Mouse (Mus musculus) embryonic facial prominence, embryonic 14.5 days (tissue): Measurements from ENCODE around the gene Borcs5. TPM values are rescaled to one million over a fixed set of nuclear protein-coding genes. Genes with fewer than 3 reads are reported as not detected.

ENCODE experiments used
- ATAC-seq: fragments of 200-750 bp; cut with Nextera tagmentation; 2 replicates; pipeline ENCODE4 v1.8.0; 2017; ENCODE audit warnings: low read depth, moderate number of reproducible peaks, moderate TSS enrichment
- DNase-seq: peaks from one replicate; pipeline ENCODE4 v3.0.0-alpha.2; 2015; ENCODE audit warnings: low spot score
- H3K27ac ChIP-seq: fragments of 300-500 bp; sonication (generic); replicated peaks from 2 replicates; pipeline ENCODE4 v1.5.1; 2014; ENCODE audit warnings: low read depth, mild to moderate bottlenecking, low read length, moderate library complexity
- H3K27me3 ChIP-seq: fragments of 300-500 bp; sonication (generic); replicated peaks from 2 replicates; pipeline ENCODE4 v1.6.1; 2014; ENCODE audit warnings: low read length; ENCODE audit not compliant: control insufficient read depth, insufficient read depth
- H3K36me3 ChIP-seq: fragments of 300-500 bp; sonication (generic); 2 replicates; pipeline ENCODE4 v1.6.1; 2014; ENCODE audit warnings: low read length, mixed read lengths; ENCODE audit not compliant: control insufficient read depth, insufficient read depth
- H3K4me1 ChIP-seq: fragments of 300-500 bp; sonication (generic); 2 replicates; pipeline ENCODE4 v1.6.1; 2014; ENCODE audit warnings: antibody characterized with exemption, low read length; ENCODE audit not compliant: control insufficient read depth, insufficient read depth
- H3K4me2 ChIP-seq: fragments of 300-500 bp; sonication (generic); 2 replicates; pipeline ENCODE4 v1.6.1; 2014; ENCODE audit warnings: low read depth, mild to moderate bottlenecking, low read length, moderate library complexity, mixed read lengths
- H3K4me3 ChIP-seq: fragments of 300-500 bp; sonication (generic); 2 replicates; pipeline ENCODE4 v1.5.1; 2014; ENCODE audit warnings: low read depth, mild to moderate bottlenecking, low read length
- H3K9ac ChIP-seq: fragments of 300-500 bp; sonication (generic); 2 replicates; pipeline ENCODE4 v1.6.1; 2014; ENCODE audit warnings: low read depth, mild to moderate bottlenecking, low read length, moderate library complexity, mixed read lengths
- H3K9me3 ChIP-seq: fragments of 300-500 bp; sonication (generic); 2 replicates; pipeline ENCODE4 v1.6.1; 2016; ENCODE audit warnings: low read length; ENCODE audit not compliant: control insufficient read depth
- WGBS: fragments of 180-500 bp; shearing (Covaris S2); extraction: QIAGEN DNeasy Blood & Tissue Kit; methylation state at CpG from one replicate; pipeline ENCODE4 v1.1.7; 2014; 5-methylcytosine and 5-hydroxymethylcytosine counted together
- polyA plus RNA-seq: library from polyadenylated mRNA; unstranded; fragments of >200 nt; fragmentation: Nextera tagmentation; extraction: Ambion mirVana; gene quantifications from 2 replicates; pipeline ENCODE4 v1.2.1, GENCODE M21; 2014

Gene Borcs5
- polyA plus RNA-seq, 1 experiment from 2014 or later: 18.0 TPM

DNA sequence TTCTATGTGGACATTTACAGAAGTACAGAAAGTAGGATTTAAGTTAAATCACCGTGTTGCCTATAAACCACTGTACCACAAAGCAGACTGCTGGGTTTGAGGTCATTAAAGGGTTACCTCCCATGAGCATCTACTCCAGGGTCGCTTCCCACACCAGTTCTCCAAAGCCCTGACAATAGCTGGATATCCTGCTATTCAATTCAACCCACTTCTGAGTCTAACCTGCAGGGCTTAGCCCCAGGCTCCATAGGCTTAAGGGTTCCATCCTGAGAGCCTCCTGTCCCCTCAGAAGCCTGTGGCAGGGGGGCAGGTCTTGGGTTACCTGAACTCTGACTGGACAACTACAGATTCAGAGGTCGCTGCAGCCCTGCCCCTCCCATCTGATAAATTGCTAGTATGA is 19.2 kb upstream of the Borcs5 start:
- H3K9me3 ChIP-seq: no peaks in the 10 kb centered on the region
- WGBS: 67% methylated on average over 3 of the region's 3 CpGs
- no peaks in the 10 kb centered on the region for H3K4me1 ChIP-seq
- no peak overlapping the region for H3K4me3 ChIP-seq
- DNase-seq (no peak), ATAC-seq (no peak)
- no peak overlapping the region for H3K27ac ChIP-seq
- H3K36me3 ChIP-seq: no peaks in the 10 kb centered on the region
- no peaks in the 10 kb centered on the region for H3K27me3 ChIP-seq
- H3K4me2 ChIP-seq: no peak overlapping the region
- no peak overlapping the region for H3K9ac ChIP-seq

DNA sequence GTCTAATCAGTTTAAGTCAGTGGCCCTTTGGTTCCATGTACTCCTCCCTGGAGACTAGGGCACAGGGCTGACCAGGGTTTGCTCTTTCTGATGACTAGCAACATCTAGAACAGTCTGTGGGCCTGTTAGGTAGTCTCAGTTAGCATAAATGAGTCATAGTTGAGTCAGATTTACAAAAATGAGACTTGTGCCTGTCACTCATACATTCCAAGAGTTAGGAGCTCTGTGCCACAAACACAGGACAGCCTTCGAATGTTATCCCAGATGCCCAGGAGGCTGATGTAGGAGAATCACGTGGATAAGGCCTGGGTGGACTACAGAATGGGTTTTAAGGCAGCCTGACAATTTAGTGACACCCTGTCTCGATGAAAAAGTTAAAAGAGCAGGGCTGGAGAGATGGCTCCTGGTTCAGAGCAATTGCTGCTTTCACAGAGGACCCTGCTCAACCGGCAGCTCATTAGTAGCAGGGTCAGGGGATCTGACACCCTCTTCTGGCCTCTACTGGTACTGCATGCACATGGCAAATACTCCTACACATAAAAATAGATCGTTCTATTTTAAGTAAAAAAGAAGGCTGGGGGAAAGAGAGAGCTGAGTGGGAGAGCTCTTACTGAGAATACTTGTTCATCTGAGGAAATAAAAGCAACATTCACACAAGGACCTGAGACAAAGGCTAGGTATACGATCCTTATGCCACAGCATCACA is 18.3 kb upstream of the Borcs5 start:
- Histone ChIP-seq H3K9me3 (no peaks in the 10 kb centered on the region), H3K9ac (no peak overlapping the region), H3K4me1 (no peaks in the 10 kb centered on the region), H3K36me3 (no peaks in the 10 kb centered on the region), H3K27ac (no peak overlapping the region), H3K4me3 (no peak overlapping the region), H3K27me3 (no peaks in the 10 kb centered on the region), H3K4me2 (no peak overlapping the region)
- DNase-seq: no peak
- WGBS: 66% methylated on average over 6 of the region's 6 CpGs
- no peak for ATAC-seq

DNA sequence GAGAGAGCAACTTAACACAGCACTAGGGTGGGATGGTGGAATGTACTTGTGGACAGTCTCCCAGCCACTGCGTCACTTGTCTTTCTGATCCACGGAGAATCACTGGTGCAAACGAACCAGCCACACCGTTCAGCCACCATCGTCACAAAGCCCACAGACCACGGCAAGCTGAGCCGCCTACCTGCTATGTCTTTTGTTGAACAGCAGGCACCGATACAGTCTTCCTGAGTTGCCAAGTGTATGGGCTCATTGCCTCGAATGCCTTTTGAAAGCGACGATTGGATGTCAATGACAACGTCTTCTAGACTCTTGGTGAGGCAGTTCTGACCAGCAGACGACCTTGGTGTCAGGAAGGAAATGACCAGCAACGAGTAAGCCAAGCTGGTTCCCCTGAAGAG is 17.8 kb upstream of the Borcs5 start:
- Histone ChIP-seq H3K27ac (no peak overlapping the region), H3K4me1 (no peaks in the 10 kb centered on the region), H3K36me3 (no peaks in the 10 kb centered on the region), H3K27me3 (no peaks in the 10 kb centered on the region), H3K4me3 (no peak overlapping the region), H3K4me2 (no peak overlapping the region), H3K9ac (no peak overlapping the region), H3K9me3 (no peaks in the 10 kb centered on the region)
- WGBS: 77% methylated on average over 14 of the region's 14 CpGs
- ATAC-seq (no peak), DNase-seq (no peak)

DNA sequence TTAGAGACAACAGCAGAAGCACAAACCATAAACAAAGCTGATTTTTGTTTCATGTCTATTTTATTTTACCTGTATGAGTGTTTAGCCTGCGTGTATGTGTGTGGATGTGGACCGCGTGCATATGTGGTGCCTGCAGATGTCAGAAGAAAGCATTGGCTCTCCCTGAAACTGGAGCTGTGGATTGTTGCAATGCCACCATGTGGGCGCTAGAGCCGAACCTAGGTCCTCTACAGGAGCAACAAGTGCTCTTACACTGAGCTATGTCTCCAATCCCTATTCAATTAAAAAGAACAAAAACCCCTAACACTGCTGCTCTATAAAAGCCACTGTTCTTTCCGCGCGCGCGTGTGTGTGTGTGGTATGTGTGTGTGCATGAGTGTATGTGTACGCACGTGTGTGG is 13.9 kb upstream of the Borcs5 start:
- Histone ChIP-seq H3K9ac (no peak overlapping the region), H3K4me2 (no peak overlapping the region), H3K9me3 (no peaks in the 10 kb centered on the region), H3K4me3 (no peak overlapping the region), H3K4me1 (no peaks in the 10 kb centered on the region), H3K27ac (no peak overlapping the region), H3K27me3 (no peaks in the 10 kb centered on the region), H3K36me3 (no peaks in the 10 kb centered on the region)
- DNase-seq (no peak), ATAC-seq (no peak)
- 64% methylated on average over 12 of the region's 12 CpGs for WGBS

DNA sequence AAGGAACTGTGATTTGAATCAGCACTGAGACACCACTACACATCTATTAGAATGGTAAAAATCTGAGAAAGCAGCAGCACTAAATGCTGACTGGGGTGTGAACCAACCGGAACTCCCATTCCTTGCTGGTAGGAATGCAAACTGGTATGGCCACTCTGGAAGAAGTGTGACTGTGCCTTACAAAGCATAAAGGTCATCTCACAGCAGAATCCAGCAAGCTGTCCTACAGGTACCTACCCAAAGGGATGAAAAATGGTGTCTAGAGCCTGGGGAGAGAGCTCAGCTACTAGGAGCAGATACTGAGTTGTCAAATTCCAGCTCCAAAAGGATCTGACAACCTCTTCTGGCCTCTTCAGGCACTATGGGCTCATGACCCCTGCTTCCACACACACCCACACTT is 12.7 kb upstream of the Borcs5 start:
- Histone ChIP-seq H3K4me2 (no peak overlapping the region), H3K36me3 (no peaks in the 10 kb centered on the region), H3K9me3 (0 out of 2 replicates have a peak, but pooled peaks cover 4% of the 10 kb centered on the region), H3K4me1 (no peaks in the 10 kb centered on the region), H3K27ac (no peak overlapping the region), H3K9ac (no peak overlapping the region), H3K27me3 (no peaks in the 10 kb centered on the region), H3K4me3 (no peak overlapping the region)
- WGBS: 91% methylated on average over 1 of the region's 1 CpGs
- ATAC-seq: no peak
- no peak for DNase-seq

DNA sequence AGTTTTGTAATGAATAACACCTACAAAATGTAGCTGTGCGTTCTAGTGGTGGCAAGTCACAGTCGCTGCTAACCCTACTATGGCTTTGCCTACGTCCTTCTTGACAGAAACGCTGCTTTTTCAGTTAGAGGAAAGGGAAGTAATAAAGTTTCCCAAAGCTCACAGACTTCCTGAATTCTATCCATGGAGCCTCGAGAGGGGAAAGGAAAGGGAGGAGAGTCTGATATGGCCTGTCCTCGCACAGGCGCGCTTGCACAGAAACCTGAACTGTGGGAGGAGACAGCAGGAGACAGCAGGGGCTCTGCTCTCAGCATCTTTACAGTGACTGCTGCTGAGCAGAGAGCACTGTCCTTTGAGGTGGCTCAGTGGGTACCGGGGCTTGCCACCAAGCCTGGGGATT is 8.9 kb upstream of the Borcs5 start:
- WGBS: 68% methylated on average over 9 of the region's 9 CpGs
- Histone ChIP-seq H3K27me3 (peaks cover 10% of the 10 kb centered on the region; the same call in 1 of the 2 replicates), H3K36me3 (no peaks in the 10 kb centered on the region), H3K4me1 (0 out of 2 replicates have a peak, but pooled peaks cover 3% of the 10 kb centered on the region), H3K9ac (no peak overlapping the region), H3K9me3 (0 out of 2 replicates have a peak, but pooled peaks cover 4% of the 10 kb centered on the region), H3K4me3 (no peak overlapping the region), H3K4me2 (no peak overlapping the region), H3K27ac (no peak overlapping the region)
- ATAC-seq (no peak), DNase-seq (no peak)

DNA sequence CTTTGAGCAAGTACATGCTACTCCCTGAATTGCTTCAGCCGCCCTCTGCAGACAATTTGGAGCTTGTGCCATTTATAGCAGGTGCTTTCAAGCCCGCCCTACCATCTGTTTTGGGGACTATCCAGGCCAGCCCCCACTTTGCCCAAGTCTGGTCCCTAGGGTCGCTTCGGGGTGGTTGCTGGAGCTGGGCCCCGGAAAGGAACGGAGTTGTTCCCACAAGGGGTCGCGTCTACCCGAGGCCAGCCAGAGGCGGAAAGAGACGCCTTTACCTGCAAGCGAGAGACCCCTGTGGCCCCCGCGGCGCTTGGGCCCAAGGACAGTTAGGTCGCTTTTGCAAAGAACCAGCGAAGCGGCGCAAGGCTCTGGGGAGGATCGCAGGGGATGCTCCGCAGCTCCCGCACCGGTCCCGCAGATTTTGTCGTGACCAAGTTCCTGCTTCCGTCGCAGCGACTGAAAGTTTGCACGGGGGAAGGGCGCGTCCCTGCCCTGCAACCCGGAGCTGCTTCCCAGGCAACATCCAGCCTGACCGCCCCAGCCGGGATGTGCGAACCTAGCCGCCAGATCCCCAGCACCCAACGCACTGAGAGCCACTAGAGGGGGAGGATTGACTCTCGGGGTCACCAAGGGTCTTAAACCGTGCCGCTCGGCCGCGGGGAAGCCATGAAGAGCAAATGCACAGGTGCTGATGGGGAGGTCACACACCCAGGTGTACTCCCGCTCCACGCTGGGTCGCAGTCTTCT is 7.2 kb upstream of the Borcs5 start, which contains the start of gene Mansc1:
TSS of gene Mansc1 (minus strand) at position 542 of the 741 bp plus-strand sequence.
- 0 out of 2 replicates have a peak, but pooled peaks cover 4% of the 10 kb centered on the region for H3K9me3 ChIP-seq
- ATAC-seq (peak; percentile 61; the same call in 1 of the 2 replicates), DNase-seq (no peak)
- no peak within 1 kb of the TSS for H3K27ac ChIP-seq
- peak within 1 kb of the TSS; percentile 66 for H3K9ac ChIP-seq
- 2% methylated on average over 31 of the region's 46 CpGs for WGBS
- H3K4me1 ChIP-seq: 0 out of 2 replicates have a peak, but pooled peaks cover 3% of the 10 kb centered on the region
- peaks cover 10% of the 10 kb centered on the region; the same call in 1 of the 2 replicates for H3K27me3 ChIP-seq
- H3K4me2 ChIP-seq: peak within 1 kb of the TSS; percentile 94
- no peaks in the 10 kb centered on the region for H3K36me3 ChIP-seq
- peak within 1 kb of the TSS; percentile 52 for H3K4me3 ChIP-seq

DNA sequence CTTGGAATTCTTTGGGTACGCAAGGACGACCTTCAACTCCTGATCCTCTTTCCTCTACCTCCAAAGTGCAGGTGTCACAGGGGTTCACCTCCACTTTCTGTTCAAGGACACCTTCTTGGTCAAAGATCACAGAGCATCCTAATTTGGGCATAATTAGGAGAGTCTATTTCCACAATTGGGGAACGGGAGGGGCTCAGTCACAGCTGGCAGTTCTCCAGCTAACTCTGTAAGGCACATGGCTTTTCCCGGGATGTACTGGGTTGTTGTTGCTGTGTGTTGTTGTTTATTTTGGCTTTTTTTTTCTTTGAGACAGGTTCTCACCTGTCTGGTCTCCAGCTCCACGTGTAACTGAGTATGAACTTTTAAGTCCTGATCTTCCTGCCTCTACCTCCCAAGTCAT is 6.6 kb upstream of the Borcs5 start:
- H3K4me2 ChIP-seq: peak overlapping the region; percentile 94
- ATAC-seq: no peak
- WGBS: 40% methylated on average over 5 of the region's 5 CpGs
- 0 out of 2 replicates have a peak, but pooled peaks cover 4% of the 10 kb centered on the region for H3K9me3 ChIP-seq
- H3K36me3 ChIP-seq: no peaks in the 10 kb centered on the region
- peak overlapping the region; percentile 52 for H3K4me3 ChIP-seq
- DNase-seq: no peak
- H3K9ac ChIP-seq: peak overlapping the region; percentile 66
- no peak overlapping the region for H3K27ac ChIP-seq
- H3K27me3 ChIP-seq: peaks cover 10% of the 10 kb centered on the region; the same call in 1 of the 2 replicates
- H3K4me1 ChIP-seq: 0 out of 2 replicates have a peak, but pooled peaks cover 3% of the 10 kb centered on the region
